Mouse (Mus musculus) ES-E14 (cell line): Measurements from ENCODE around the gene Mmd2.

Experiments
- CHD2 ChIP-seq: IDR thresholded peaks from 2 replicates; pipeline ENCODE4 v1.6.1; 2014; ENCODE audit warnings: mild to moderate bottlenecking, low read depth, low read length, inconsistent platforms
- ZC3H11A ChIP-seq: IDR thresholded peaks from 2 replicates; pipeline ENCODE4 v1.6.1; 2012; ENCODE audit warnings: low read depth, mild to moderate bottlenecking, inconsistent platforms, low read length, borderline replicate concordance

DNA sequence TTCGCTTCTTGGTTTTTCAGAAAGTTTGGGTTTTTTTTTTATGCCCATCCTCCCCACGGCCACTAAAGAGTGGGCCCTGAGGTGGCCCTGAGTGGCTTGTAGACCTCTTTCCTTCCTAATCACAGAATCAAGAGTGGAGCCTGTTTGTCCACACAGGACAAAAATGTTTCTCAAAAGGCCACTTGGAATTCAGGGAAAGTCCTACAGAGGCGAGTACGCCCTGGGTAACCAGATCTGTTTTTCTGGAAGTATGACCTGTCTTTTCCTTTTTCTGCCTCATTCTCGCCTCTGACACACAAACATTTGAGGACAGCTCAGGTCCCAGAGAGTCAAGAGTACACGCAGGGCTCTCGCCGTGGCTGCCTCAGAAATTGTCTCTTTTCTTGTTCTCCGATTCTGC is 59.2 kb downstream of the Mmd2 start:
- no peak for TF ChIP-seq ZC3H11A
- no peak for TF ChIP-seq CHD2
